Mouse (Mus musculus): ENCODE data around the gene Nat8l. TPM values are rescaled to one million over a fixed set of nuclear protein-coding genes. Genes with fewer than 3 reads are reported as not detected.
"Not testable (repeated sequence)": the region's sequence is repeated elsewhere in the genome, so short reads cannot be mapped to it uniquely, and the experiment has no call there.

Gene Nat8l
- polyA plus RNA-seq (2016; fragmentation: Nextera tagmentation; extraction: Ambion mirVana), result 1.5 and 2.2 TPM in 2 replicates

DNA sequence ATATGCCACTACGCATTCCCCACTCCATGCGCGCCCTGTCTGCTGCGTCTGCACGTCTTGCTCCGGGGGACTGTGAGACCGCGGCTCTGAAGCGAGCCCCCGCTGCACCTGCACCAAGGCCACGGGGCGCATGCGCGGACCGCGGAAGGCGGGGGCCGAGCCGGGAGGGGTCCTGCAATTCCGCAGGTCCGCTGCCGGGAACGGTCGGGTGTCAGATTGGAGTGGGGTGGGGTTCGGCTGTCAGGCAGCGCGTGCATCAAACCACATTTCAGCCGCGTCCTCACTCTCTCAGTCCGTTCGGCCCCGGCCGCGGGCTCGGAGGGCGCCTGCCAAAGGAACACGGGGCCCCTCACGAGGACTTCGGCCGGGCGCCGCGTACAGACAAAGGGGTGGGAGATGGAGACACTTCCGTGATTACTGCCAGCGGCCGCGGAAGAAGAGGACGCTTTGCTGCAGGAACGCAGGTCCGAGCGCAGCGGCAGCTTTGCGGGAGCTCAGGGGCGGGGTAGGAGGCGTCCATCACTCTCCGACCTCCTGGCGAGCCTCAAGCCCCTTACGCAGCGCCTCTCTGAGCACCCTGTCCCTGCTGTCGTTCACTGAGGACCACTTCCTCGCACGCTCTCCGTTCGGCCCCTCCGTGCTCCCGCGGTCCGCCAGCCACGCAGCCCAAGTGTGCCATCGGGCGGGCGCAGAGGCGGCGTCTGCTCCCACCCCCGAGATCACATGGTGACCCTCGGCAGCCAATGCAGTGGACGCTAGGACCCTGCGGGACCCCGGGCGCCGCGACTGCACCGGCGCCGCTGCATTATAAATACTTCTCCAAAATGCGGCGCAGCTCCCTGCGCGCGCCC, at the start of gene Nat8l:
Nat8l (plus strand) TSS at position 142 of the 851 bp plus-strand sequence.
- Histone ChIP-seq H3K27me3 (ENCODE audit: low read depth, poor library complexity, severe bottlenecking) (peaks cover 53% of the 10 kb centered on the region), H3K9me3 (replicated peaks) (no peaks in the 10 kb centered on the region), H3K36me3 (peaks cover 22% of the 10 kb centered on the region), H3K4me3 (peak within 1 kb of the TSS; percentile 80), H3K27ac (replicated peaks) (peak within 1 kb of the TSS; percentile 92), H3K4me1 (peaks cover 48% of the 10 kb centered on the region)
- WGBS, result under 1% methylated on average over 90 of the region's 90 CpGs
- DNase-seq (ENCODE audit: low spot score), result peak; percentile 91

DNA sequence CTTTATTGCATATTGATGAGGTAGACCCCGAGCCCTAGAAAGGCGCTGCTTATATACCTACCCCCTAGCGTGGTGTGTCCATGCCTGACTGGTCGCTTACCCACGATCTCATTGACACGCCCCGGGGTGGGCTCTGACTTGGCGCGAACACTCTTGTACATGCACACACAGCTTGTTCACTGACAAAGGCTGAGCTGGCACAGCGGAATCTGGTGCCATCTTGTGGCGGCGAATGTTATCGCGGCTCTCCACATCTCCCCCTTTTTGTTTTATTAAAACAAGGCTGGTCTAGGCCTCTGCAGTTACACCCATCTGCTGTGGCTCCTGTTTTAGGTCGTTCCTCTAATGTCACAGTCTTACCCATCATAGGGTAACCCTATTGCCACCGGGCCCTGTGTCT, 48.7 kb upstream of the Nat8l start:
- not testable (repeated sequence) for DNase-seq (ENCODE audit: low spot score); H3K4me3 ChIP-seq; H3K27me3 ChIP-seq (ENCODE audit: low read depth, poor library complexity, severe bottlenecking); H3K4me1 ChIP-seq; H3K27ac ChIP-seq (replicated peaks); H3K36me3 ChIP-seq
- peaks cover 50% of the 10 kb centered on the region for H3K9me3 ChIP-seq (replicated peaks)
- WGBS, result 82% methylated on average over 16 of the region's 16 CpGs

DNA sequence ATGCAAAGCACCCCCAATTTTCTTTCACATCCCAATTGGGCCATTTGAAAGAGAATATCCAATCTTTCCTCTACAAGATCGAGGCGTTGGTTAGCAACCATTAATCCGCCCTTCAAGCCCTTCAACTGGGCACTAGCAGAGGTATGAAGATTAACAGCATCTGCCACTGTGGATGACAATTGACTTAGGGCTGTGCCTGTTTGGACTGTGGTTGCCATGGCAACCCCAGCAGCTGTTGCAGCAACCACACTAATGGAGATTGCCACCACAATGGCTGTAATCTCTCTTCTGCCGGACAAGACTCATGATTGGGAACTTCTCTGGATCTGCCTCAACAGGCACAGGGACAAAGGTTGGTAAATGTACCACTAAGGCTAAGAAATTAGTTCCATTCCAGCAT, 47.5 kb upstream of the Nat8l start:
- H3K27me3 ChIP-seq (ENCODE audit: low read depth, poor library complexity, severe bottlenecking), result no peaks in the 10 kb centered on the region
- no peak overlapping the region for H3K4me3 ChIP-seq
- H3K9me3 ChIP-seq (replicated peaks), result peaks cover 45% of the 10 kb centered on the region
- DNase-seq (ENCODE audit: low spot score), result peak; percentile 24
- no peaks in the 10 kb centered on the region for H3K4me1 ChIP-seq
- no peak overlapping the region for H3K27ac ChIP-seq (replicated peaks)
- WGBS, result 78% methylated on average over 4 of the region's 4 CpGs
- H3K36me3 ChIP-seq, result no peaks in the 10 kb centered on the region

DNA sequence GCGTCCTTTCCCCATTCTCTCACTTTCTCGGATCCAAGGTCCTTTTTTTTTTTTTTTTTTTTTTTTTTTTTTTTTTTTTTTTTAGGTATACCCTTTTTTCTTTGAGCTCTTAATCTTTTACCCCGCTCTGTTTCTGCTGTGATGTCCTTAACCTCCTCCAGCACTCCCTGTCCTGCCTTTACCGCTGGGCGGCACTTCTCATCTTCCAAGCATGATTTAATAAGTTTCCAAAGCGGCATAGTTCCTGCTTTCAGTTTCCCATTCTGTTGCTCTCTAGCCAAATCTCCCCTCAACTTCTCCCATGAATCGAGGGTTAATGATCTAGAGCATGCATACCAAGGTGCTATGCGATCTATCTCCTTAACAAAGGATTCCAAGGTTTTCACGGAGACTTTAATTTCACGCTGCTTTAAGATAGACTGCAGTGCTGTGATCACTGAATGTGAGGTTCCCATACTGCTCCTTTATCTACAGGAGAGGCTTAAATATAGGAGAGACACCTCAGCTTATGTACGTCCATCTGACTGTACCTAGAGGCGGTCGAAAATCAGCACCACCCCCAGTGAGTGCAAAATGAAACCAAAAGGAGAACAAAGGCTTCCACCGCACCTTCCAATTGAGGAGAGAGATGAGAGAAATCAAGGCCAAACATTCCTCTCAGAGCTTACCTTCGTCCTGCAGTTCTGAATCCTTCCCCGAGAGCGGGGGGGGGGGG, 42.2 kb upstream of the Nat8l start:
- no peak overlapping the region for H3K4me3 ChIP-seq
- H3K27me3 ChIP-seq (ENCODE audit: low read depth, poor library complexity, severe bottlenecking), result no peaks in the 10 kb centered on the region
- H3K36me3 ChIP-seq, result no peaks in the 10 kb centered on the region
- H3K9me3 ChIP-seq (replicated peaks), result peaks cover 25% of the 10 kb centered on the region
- WGBS, result 87% methylated on average over 17 of the region's 17 CpGs
- no peaks in the 10 kb centered on the region for H3K4me1 ChIP-seq
- no peak for DNase-seq (ENCODE audit: low spot score)
- no peak overlapping the region for H3K27ac ChIP-seq (replicated peaks)

DNA sequence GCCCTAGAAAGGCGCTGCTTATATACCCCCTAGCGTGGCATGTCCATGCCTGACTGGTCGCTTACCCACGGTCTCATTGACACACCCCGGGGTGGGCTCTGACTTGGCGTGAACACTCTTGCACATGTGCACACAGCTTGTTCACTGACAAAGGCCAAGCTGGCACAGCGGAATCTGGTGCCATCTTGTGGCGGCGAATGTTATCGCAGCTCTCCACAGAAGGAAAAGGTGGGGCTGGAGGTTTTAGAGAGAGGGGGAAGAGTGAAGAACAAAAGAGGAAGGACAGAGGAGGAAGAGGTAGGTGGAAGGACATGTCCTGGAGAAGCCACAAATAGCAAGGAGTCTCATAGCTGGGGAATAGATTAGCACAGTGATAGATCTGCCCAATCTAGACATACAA, 41.4 kb upstream of the Nat8l start:
- Histone ChIP-seq H3K27me3 (ENCODE audit: low read depth, poor library complexity, severe bottlenecking) (no peaks in the 10 kb centered on the region), H3K9me3 (replicated peaks) (peaks cover 25% of the 10 kb centered on the region), H3K4me3 (no peak overlapping the region), H3K4me1 (no peaks in the 10 kb centered on the region), H3K27ac (replicated peaks) (no peak overlapping the region), H3K36me3 (no peaks in the 10 kb centered on the region)
- DNase-seq (ENCODE audit: low spot score), result peak; percentile 68
- 38% methylated on average over 10 of the region's 10 CpGs for WGBS

DNA sequence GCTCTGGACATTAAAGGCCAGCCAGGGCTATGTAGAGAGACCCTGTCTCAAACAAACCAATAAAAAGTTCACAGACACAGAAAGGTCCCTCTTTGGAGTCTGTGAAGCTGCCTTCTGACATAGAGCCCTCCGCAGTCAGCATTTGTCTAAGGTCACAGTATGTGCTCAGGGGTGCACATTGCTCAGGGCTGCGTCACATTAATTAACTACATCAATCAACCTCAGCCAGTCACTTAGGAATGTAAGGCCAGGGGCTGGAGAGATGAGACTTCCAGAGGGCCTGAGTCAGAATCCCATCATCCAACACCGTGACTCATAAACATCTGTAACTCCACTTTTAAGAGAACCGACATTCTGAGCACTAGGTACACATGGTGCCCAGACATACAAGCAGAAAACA, 39.9 kb upstream of the Nat8l start:
- 94% methylated on average over 4 of the region's 4 CpGs for WGBS
- Histone ChIP-seq H3K27ac (replicated peaks) (no peak overlapping the region), H3K27me3 (ENCODE audit: low read depth, poor library complexity, severe bottlenecking) (no peaks in the 10 kb centered on the region), H3K9me3 (replicated peaks) (peaks cover 25% of the 10 kb centered on the region), H3K36me3 (no peaks in the 10 kb centered on the region), H3K4me3 (no peak overlapping the region), H3K4me1 (no peaks in the 10 kb centered on the region)
- DNase-seq (ENCODE audit: low spot score), result no peak

DNA sequence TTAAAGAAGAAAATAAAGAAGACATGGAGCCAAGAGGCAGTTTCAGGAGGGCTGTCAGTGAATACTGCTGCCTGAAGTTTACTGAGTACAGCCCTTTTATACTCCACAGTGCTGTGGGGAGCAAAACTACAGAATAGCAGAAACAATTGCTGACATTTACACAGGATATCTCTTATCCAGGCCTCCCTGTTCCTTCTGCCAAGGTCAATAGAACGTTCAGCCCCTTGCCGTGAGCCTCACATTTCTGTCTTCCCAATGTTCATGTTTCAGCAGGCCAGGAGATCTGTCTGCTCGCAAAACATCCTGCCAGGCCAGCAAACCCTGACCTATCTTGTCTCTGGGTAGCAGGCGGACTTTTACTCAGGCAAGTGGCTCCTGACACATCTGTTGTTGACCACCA, 36.4 kb upstream of the Nat8l start:
- Histone ChIP-seq H3K9me3 (replicated peaks) (peaks cover 7% of the 10 kb centered on the region), H3K27ac (replicated peaks) (no peak overlapping the region), H3K27me3 (ENCODE audit: low read depth, poor library complexity, severe bottlenecking) (no peaks in the 10 kb centered on the region), H3K4me3 (no peak overlapping the region), H3K4me1 (no peaks in the 10 kb centered on the region), H3K36me3 (no peaks in the 10 kb centered on the region)
- no peak for DNase-seq (ENCODE audit: low spot score)
- 91% methylated on average over 4 of the region's 4 CpGs for whole genome bisulfite sequencing

GRCm38 (mm10) chr5:33974736-33975135, 21.0 kb upstream of the Nat8l start:
- Histone ChIP-seq H3K27me3 (ENCODE audit: low read depth, poor library complexity, severe bottlenecking) (no peaks in the 10 kb centered on the region), H3K4me1 (no peaks in the 10 kb centered on the region), H3K27ac (replicated peaks) (no peak overlapping the region), H3K4me3 (no peak overlapping the region), H3K9me3 (replicated peaks) (no peaks in the 10 kb centered on the region; the same call in 1 of the 2 replicates), H3K36me3 (peaks cover 6% of the 10 kb centered on the region; the same call in 1 of the 2 replicates)
- WGBS, result 64% methylated on average over 2 of the region's 2 CpGs
- DNase-seq (ENCODE audit: low spot score), result no peak

DNA sequence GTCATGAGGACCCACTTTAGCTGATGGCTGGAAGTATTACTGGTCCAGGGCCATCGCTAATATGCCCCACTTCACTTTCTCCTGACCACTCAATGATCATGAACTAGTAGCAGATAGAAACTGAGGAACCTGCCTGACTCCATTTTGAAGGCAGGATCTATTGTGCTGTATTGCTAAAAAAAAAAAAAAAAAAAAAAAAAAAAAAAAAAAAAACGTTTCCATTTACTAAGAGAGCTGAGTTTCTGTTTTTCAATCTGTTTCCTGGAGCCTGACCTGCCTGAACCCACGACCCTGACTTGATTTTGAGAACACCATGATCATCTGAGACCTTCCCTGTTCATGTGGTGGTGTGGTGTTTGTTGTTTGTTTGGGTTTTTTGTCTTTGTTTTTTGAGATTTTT, 19.5 kb upstream of the Nat8l start:
- H3K27ac ChIP-seq (replicated peaks), result no peak overlapping the region
- no peaks in the 10 kb centered on the region for H3K27me3 ChIP-seq (ENCODE audit: low read depth, poor library complexity, severe bottlenecking)
- no peak for DNase-seq (ENCODE audit: low spot score)
- WGBS, result 40% methylated on average over 3 of the region's 3 CpGs
- H3K4me3 ChIP-seq, result no peak overlapping the region
- H3K36me3 ChIP-seq, result peaks cover 13% of the 10 kb centered on the region
- no peaks in the 10 kb centered on the region for H3K4me1 ChIP-seq
- H3K9me3 ChIP-seq (replicated peaks), result no peaks in the 10 kb centered on the region; the same call in 1 of the 2 replicates

DNA sequence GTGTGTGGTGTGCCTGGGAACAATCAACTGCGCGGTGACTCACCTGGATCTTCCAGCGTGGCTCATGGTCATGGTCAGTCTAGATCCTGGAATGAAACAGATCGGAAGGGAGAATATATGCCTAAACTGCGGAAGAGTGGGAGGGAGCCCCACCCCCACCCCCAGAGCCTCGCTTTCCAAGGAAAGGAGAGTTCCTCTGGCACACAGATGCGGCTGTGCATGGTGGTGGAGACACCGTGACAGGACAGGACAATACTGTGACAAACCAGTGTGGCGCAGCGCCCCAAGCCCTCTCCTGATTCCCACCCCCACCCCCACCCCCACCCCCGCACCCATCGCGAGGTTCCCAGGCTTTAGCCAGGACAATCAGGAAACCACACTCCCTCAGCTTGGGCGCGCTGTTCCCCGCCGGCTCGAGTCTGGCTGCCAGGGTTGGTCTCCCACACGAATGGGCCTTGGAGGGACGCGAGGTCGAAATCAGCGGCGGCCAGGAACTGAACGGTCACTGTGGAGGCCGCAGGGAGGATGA, 13.0 kb upstream of the Nat8l start:
- Histone ChIP-seq H3K4me1 (peaks cover 45% of the 10 kb centered on the region), H3K27ac (replicated peaks) (peak overlapping the region; percentile 94), H3K27me3 (ENCODE audit: low read depth, poor library complexity, severe bottlenecking) (0 out of 2 replicates have a peak, but pooled peaks cover 6% of the 10 kb centered on the region), H3K9me3 (replicated peaks) (no peaks in the 10 kb centered on the region; the same call in 1 of the 2 replicates), H3K36me3 (peaks cover 34% of the 10 kb centered on the region), H3K4me3 (peak overlapping the region; percentile 96)
- 5% methylated on average over 26 of the region's 26 CpGs for WGBS
- no peak for DNase-seq (ENCODE audit: low spot score)

GRCm38 (mm10) chr5:33983309-33984121, 12.3 kb upstream of the Nat8l start, which contains the start of gene Gm1673:
Gene Gm1673 (plus strand): TSS chr5:33983433.
- H3K27me3 ChIP-seq (ENCODE audit: low read depth, poor library complexity, severe bottlenecking), result 0 out of 2 replicates have a peak, but pooled peaks cover 6% of the 10 kb centered on the region
- peak within 1 kb of the TSS; percentile 96 for H3K4me3 ChIP-seq
- H3K9me3 ChIP-seq (replicated peaks), result no peaks in the 10 kb centered on the region; the same call in 1 of the 2 replicates
- whole genome bisulfite sequencing, result under 1% methylated on average over 88 of the region's 88 CpGs
- peak; percentile 91 for DNase-seq (ENCODE audit: low spot score)
- peaks cover 45% of the 10 kb centered on the region for H3K4me1 ChIP-seq
- peaks cover 34% of the 10 kb centered on the region for H3K36me3 ChIP-seq
- H3K27ac ChIP-seq (replicated peaks), result peak within 1 kb of the TSS; percentile 94

Measured in midbrain, embryonic 10.5 days (tissue).